Mouse (Mus musculus): ENCODE results near the gene Wdr46.
"Not testable (repeated sequence)": the region's sequence is repeated elsewhere in the genome, so short reads cannot be mapped to it uniquely, and the experiment has no call there.

Wdr46 gene

DNA sequence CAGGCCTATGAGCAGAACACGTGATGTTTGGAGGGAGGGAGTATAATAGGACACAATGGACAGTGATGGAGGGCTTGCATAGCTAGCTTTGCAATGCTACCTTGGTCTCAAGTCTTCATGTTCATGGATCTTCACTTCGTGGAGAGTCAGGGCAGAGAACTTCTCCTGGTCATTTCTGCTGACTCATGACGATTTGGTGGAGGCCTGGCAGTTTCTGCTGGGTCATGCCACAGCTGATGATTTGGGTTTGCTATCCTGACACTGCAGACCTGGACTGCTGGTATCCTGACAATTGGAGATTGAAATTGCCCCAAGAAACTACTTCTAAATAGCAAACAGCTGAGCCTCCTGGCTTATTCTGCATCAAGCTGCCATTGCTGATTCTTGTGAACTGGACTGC lies 33.1 kb downstream of the Wdr46 start:
- DNase-seq (ENCODE audit: low read depth in 1 of 2, low spot score in 2 of 2): no peak

DNA sequence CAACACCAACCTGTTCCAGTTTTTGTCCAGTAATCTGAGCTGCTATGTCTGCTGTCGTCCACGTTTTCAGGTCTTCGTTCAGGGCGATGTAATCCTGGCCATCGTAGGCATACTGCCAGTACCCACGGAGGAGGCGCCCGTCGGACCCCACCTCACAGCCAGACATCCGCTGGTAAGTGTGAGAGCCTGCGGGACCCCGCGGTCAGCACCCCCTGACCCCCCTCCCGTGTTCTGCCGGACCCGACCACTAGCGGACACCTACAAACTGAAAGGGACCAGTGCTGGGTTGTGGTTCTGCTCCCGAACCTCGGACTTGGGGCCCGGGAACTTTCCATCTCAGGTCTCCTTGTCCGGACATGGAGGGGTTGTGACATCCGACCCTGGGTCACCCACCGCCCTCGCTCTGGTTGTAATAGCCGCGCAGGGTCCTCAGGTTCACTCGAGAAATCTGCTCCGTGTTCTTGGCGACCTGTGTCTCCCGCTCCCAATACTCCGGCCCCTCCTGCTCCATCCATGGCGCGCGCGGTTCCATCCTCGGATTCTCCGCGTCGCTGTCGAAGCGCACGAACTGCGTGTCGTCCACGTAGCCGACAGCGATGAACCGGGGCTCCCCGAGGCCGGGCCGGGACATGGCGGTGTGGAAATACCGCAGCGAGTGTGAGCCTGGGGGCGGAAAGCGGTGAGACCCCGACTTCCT lies 37.5 kb downstream of the Wdr46 start:
- no peak for DNase-seq (ENCODE audit: low read depth in 1 of 2, low spot score in 2 of 2)

DNA sequence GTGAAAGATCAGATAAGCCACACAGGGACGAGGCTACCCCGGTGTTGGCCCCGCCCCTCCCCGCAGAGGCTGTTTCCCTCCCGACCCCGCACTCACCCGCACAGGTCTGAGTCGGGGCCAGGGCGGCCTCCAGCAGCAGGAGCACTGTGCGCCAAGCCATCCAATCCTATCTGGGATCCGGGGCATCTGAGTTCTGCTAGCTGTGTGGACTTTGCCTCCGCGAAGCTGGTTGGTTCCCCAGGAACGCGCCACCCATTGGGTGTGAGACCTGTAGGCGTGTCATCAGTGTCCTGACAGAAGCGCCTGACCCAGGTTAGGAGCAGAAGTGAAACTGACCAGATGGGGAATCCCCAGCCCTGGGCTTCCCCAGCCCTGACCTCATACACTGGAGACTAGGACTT lies 38.2 kb downstream of the Wdr46 start:
- DNase-seq (ENCODE audit: low read depth in 1 of 2, low spot score in 2 of 2): peak; percentile 95

DNA sequence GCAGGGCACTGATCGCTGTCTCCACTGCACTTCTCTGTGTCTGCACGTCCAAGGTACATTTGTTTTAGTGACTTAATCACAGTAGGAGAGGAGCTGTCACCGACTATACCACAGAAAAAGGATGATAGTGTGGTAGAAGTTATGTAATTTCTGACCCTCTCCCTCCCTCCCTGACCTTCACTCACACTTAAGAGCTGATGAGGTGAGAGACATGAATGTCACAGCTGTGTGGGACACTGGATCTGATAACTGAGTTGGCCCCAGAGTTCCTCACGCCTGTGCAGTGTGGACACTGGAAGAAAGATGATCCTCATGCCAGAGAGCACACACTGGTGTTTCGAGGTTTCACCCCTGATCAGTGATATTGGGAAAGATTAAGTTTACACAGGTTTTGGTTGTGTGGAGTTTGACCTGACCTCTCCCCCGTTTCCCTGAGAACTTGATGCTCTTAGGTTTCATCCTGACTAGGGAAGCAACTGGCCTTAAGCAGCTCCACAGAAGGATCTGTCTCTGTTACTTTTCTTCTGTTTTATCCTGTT lies 39.1 kb downstream of the Wdr46 start:
- DNase-seq (ENCODE audit: low read depth in 1 of 2, low spot score in 2 of 2): no peak

DNA sequence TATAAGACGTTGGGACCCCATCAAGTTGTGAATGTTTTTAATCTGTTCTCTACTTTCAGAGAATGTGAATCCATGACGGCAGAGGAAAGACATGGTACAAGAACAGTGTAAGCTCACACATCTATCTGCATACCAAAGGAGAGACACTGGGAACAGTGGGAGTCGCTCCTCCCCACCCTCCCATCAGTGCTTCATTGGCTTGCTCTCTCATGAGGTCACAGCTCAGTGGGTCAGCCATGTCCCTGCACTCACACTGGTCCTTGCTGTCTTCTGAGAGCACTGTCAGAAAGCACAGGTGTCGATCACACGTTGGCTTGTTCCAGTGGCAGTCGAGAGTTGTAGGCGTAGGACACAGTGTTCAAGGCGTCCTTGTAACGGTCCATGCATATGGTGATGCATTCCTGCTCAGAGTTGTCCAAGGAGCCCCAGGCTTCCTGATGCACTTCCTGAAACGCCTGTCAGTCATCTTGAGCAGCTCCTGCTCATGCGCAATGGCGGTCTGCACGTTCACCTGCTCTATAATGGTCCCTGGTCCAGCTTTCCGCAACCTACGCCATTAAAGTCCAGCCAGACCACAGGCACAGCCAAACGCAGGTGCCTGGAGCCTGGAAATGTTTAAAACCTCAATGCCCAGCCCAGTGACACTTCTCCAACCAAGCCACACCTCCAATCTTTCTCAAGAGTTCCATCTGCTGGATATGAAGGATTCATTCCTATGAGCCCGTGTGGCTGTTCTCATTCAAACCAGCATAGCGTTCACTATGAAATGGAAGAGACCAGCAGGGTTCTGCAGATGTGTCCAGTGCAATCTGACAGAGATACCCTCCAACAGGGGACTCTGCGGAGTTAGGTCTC lies 39.9 kb downstream of the Wdr46 start:
- DNase-seq (ENCODE audit: low read depth in 1 of 2, low spot score in 2 of 2): no peak

DNA sequence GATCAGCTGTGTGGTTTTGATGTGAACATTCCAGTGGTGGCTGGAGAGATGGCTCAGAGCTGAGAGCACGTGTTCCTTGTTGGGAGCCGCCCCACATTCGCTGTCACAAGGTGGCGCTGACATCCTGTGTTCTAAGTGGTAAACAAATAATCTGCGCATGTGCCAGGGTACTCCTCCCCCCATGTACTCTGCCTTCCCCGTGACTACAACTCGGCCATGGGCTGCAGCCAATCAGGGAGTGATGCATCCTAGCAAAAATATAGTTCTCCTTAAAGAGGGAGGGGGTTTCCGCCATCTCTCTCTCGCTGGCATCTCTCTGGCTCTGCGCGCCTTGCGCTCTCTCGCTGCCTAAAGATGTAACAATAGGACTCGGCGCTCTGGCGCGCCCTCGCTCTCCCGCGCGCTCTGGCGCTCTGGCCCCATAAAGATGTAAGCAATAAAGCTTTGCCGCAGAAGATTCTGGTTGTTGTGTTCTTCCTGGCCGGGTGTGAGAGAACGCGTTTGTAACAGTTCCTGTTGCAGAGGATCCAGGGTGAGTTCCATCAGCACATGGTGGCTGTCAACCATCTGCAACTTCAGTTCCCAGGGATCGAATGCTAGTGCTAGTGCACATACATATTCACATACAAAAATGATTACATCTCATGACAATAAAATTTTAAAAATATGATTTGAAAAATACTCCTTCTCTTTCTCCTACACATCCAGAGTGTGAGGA lies 40.9 kb downstream of the Wdr46 start:
- DNase-seq (ENCODE audit: low read depth in 1 of 2, low spot score in 2 of 2): peak; percentile 81 to 86

DNA sequence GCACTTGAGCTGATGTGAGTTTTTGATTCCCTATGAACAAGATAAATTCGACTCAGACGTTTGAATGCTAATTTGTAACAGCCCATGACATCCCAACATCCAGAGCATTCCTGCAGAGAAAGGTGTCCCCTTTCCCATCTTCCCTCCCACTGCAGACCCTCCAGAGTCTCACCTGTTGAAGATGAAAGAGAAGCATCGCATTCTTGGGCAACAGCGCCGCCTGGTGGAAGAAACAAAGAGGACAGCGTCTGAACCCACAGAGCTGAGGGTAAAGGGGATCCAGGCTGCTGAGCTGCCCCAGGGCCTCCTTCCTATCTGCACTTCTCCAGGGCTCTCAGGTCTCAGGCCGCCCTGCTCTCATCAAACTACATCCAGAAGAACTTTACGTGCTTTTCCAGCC lies 41.7 kb downstream of the Wdr46 start:
- DNase-seq (ENCODE audit: low read depth in 1 of 2, low spot score in 2 of 2): not testable (repeated sequence)

DNA sequence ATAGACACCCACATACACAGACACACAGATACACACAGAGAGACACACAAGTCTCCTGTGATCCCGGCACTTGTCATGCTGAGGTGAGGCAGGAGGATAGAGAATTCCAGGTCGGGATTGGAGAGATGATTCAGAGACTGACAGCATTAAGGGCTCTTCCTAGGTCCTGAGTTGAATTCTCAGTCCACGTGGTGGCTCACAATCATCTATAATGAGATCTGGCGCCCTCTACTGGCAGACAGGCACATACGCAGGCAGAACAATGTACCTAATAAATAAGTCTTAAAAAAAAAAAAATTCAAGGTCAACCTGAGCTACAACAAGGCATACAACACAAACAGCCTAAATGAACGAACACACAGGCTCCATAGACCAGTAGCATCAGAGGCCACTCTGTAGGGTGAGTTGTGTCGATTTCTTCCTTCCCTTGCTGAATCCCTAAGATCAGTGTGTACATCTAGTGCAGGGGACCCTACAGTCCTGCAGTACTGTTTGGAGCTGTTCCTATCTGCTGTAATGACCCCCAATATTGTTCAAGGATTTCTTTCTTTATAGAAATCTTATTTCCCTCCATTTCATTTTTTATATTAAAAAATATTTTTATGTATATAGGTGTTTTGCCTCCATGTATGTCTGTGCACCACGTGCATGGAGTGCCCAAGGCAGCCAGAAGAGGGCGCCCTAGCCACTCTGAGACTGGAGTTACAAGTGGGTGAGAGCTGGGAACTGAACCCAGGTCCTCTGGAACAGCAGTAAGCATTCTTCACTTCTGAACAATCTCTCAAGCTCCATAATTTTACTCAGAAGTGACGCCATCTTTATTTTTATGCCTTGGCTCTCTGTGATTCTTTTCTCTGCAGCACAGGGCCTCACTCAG lies 51.6 kb downstream of the Wdr46 start:
- DNase-seq (ENCODE audit: low read depth in 1 of 2, low spot score in 2 of 2): no peak

DNA sequence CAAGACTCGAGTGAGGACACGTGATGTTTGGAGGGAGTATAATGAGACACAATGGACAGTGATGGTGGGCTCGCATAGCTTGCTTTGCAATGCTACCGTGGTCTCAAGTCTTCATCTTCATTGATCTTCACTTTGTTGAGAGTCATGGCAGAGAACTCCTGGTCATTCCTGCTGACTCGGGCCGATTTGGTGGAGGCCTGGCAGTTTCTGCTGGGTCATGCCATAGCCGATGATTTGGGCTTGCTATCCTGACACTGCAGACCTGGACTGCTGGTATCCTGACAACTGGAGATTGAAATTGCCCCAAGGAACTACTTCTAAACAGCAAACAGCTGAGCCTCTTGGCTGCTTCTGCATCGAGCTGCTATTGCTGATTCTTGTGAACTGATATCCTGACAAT lies 54.5 kb downstream of the Wdr46 start:
- DNase-seq (ENCODE audit: low read depth in 1 of 2, low spot score in 2 of 2): no peak

DNA sequence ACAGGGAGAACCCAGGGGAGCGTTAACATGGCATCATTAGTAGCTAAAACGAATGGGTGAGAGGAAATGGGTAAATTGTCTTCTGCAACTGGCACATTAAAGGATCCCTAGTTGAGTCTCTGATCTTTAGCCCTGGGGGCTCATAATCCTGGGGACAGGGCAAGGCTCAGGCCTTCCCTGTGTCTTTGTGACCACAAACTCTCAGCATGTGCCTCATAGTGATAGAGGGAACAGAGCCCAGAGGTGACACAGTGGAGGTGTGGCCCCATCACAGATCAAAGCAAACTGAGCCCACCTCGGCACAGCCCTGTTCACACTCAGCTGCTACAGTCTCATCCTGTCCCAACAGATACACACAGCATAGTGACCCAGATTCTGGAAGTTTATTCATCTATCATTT lies 55.2 kb downstream of the Wdr46 start:
- no peak for DNase-seq (ENCODE audit: low read depth in 1 of 2, low spot score in 2 of 2)

DNA sequence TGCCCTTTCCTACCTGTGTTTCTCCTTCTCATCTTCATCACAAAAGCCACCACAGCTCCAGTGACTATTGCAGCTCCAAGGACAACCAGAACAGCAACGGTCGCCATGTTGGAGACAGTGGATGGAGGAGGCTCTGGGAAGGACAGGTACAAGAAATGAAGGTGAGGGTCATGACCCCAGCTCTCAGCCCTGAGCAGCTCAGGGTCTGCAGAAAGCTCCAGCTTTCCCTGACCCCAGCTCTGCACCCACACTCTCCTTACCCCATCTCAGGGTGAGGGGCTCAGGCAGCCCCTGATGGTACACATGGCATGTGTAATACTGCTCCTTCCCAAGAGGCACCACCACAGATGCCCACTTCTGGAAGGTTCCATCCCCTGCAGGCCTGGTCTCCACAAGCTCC lies 56.6 kb downstream of the Wdr46 start:
- not testable (repeated sequence) for DNase-seq (ENCODE audit: low read depth in 1 of 2, low spot score in 2 of 2)

DNA sequence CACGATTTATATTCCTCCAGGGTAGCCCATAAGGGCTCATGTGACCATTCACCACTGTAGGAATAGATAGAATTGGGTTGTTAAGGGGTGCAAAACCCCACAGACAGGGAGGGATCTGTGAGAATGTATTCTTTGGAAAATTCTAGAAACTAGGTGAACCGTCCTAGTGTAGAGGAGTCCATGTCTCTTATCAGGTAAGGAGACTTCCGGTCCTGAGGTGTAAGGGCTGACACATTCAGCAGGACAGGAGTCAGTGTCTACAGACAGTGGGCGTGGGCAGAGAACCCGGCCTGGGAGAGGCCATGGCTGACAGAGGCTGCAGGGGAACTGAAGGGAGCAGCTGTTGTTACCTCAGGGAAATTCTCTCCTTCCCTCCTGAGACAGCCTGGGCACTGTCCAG lies 58.2 kb downstream of the Wdr46 start:
- not testable (repeated sequence) for DNase-seq (ENCODE audit: low read depth in 1 of 2, low spot score in 2 of 2)
